Mouse (Mus musculus): Measurements from ENCODE around the gene Tram2. TPM values are rescaled to one million over a fixed set of nuclear protein-coding genes. Genes with fewer than 3 reads are reported as not detected.
A peak's percentile ranks its signal among the peaks of the same experiment; 100 is the strongest.

Gene Tram2
- polyA plus RNA-seq, 1 experiment from 2014 or later, result 6.5 TPM

DNA sequence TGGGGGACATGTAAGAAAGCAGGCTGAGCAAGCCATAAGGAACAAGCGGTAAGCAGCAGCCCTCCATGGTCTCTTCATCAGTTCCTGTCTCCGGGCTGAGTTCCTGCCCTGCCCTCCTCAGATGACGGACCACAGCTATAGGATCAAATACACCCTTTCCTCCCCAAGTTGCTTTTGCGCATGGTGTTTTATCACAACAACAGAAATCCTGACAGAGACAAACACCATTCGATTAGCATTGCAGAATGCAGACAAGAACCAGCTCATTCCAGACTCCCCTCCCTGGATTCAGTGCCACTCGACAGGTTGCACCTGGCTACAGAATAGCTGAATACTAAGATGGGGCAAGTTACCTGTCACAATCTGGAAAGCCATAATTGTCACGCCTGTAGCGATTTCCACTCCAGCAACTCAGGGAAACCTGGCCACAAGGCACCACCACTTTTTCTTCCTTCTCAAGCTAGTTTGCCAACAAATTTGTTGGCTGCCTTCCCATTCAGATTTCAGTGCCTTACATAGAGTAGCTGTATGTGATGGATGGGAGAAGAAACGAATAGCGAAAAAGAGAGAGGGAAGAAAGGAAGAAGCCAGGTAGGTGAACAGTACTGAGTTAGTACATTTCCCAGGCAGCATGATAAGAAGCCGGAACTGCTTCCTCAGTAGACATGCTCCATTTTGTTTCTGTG is 11.3 kb downstream of the Tram2 start:
- H3K27ac ChIP-seq, result no peak overlapping the region
- H3K4me3 ChIP-seq (replicated peaks), result no peak overlapping the region
- no peaks in the 10 kb centered on the region for H3K27me3 ChIP-seq
- 91% methylated on average over 11 of the region's 11 CpGs for WGBS
- H3K36me3 ChIP-seq, result peaks cover 30% of the 10 kb centered on the region
- H3K4me2 ChIP-seq, result no peak overlapping the region
- no peak overlapping the region for H3K9ac ChIP-seq (replicated peaks)
- H3K4me1 ChIP-seq (replicated peaks), result no peaks in the 10 kb centered on the region
- H3K9me3 ChIP-seq, result peaks cover 8% of the 10 kb centered on the region; the same call in 1 of the 2 replicates
- ATAC-seq (ENCODE audit: insufficient number of reproducible peaks, insufficient read depth, low FRiP score, low TSS enrichment, low read depth), result no peak

DNA sequence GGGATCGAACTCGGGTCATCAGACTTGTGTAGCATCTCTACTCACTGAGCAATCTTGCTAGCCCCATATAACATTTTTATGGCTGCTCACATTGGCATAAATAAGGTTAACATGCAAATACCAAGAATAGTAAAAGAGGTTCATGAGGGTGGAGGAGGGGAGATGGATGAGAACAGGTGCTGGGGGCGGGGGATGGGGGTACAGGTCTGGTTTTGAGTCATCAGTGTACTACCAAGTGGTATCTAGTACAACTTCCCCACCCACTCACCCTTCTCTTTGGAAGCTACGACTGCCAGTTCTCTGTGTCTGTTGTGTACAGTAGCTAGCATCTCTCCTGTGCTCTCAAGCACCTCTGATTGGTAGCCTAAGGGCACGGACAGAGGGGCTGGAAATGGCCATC is 14.9 kb downstream of the Tram2 start:
- Histone ChIP-seq H3K4me3 (replicated peaks) (no peak overlapping the region), H3K9ac (replicated peaks) (no peak overlapping the region), H3K27ac (no peak overlapping the region), H3K9me3 (peaks cover 8% of the 10 kb centered on the region; the same call in 1 of the 2 replicates), H3K27me3 (no peaks in the 10 kb centered on the region), H3K4me2 (no peak overlapping the region), H3K4me1 (replicated peaks) (no peaks in the 10 kb centered on the region), H3K36me3 (peaks cover 32% of the 10 kb centered on the region)
- ATAC-seq (ENCODE audit: insufficient number of reproducible peaks, insufficient read depth, low FRiP score, low TSS enrichment, low read depth), result no peak
- WGBS, result 92% methylated on average over 5 of the region's 5 CpGs

DNA sequence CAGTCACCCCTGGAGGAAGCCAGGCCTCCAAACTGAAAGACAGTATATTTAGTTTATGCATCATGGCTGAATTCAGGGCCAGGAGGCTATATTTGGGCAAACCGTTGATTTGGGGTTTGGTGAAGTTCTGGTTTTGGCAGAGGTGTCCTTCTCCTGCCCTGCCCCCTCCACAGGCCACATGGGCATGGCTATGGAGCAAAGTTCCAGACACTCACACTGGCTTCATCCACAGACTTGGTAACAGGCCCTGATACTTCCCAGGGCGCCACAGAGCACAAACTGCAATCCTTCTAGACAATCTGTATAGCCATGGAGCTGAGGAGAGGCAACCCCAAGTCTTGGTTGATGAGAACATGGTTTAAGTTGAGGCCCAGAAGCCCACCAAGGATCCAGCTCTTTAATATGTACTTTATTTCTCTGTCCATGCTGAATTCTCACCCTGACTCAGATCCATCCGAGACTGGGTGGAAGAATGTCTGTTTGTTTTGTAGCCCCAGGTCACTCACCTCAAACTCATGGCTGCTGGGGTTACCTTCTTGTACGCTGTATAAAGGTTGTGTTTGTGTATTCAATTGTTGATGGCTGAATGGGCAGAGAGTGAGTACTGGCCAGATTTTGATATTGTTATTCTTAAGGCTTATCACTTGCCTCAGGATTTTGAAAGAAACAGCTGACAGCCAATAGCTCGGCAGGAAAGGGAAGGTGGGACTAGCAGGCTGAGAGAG is 19.5 kb downstream of the Tram2 start:
- Histone ChIP-seq H3K36me3 (peaks cover 20% of the 10 kb centered on the region; the same call in 1 of the 2 replicates), H3K9ac (replicated peaks) (no peak overlapping the region), H3K4me1 (replicated peaks) (no peaks in the 10 kb centered on the region), H3K4me3 (replicated peaks) (no peak overlapping the region), H3K27ac (no peak overlapping the region), H3K9me3 (0 out of 2 replicates have a peak, but pooled peaks cover 3% of the 10 kb centered on the region), H3K4me2 (no peak overlapping the region), H3K27me3 (no peaks in the 10 kb centered on the region)
- 89% methylated on average over 5 of the region's 5 CpGs for WGBS
- no peak for ATAC-seq (ENCODE audit: insufficient number of reproducible peaks, insufficient read depth, low FRiP score, low TSS enrichment, low read depth)

DNA sequence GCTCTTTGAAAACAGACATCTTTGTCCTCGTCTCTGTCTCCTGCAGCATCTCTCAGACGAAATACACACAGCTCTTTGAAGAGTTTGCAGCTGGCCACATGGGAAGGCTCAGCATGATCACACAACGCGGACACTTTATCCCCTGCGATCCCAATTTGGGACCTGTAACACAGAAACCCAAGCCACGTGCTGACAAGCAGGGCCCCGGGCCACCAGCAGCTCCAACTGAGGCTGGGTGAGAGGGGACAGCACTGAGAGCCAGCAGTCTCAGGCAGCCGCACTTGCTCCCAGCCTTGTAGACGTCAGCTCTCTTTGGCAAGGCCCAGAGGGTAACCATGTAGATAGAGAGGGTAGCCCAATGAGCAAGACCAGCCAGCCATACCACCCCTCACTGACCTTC is 26.0 kb downstream of the Tram2 start:
- Histone ChIP-seq H3K4me1 (replicated peaks) (peaks cover 8% of the 10 kb centered on the region; the same call in 1 of the 2 replicates), H3K9ac (replicated peaks) (no peak overlapping the region), H3K4me3 (replicated peaks) (no peak overlapping the region), H3K36me3 (0 out of 2 replicates have a peak, but pooled peaks cover 6% of the 10 kb centered on the region), H3K27ac (no peak overlapping the region), H3K27me3 (no peaks in the 10 kb centered on the region), H3K4me2 (no peak overlapping the region), H3K9me3 (no peaks in the 10 kb centered on the region)
- no peak for ATAC-seq (ENCODE audit: insufficient number of reproducible peaks, insufficient read depth, low FRiP score, low TSS enrichment, low read depth)
- WGBS, result 73% methylated on average over 9 of the region's 9 CpGs

DNA sequence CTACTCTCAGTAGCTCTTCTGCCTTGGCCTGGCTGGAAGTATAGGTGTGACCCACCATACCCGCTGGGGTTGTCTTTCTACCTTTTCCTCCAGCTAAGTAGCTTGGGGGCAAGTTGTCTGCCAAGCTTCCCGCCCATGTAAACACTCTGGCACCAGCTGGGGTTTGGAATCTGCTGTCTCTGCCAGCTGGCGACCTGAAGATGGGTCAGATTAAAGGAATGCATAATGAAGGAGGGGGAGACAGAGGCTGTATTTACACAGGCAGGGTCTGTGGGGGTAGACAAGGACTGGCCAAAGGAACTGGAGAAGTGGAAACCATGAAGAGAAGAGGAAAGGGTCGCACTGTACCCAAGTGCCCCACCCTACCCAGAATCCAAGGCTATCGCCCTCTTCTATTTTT is 26.4 kb downstream of the Tram2 start:
- WGBS, result 64% methylated on average over 5 of the region's 5 CpGs
- H3K27ac ChIP-seq, result no peak overlapping the region
- H3K27me3 ChIP-seq, result no peaks in the 10 kb centered on the region
- H3K9ac ChIP-seq (replicated peaks), result no peak overlapping the region
- H3K36me3 ChIP-seq, result 0 out of 2 replicates have a peak, but pooled peaks cover 6% of the 10 kb centered on the region
- peaks cover 8% of the 10 kb centered on the region; the same call in 1 of the 2 replicates for H3K4me1 ChIP-seq (replicated peaks)
- no peak overlapping the region for H3K4me2 ChIP-seq
- no peak for ATAC-seq (ENCODE audit: insufficient number of reproducible peaks, insufficient read depth, low FRiP score, low TSS enrichment, low read depth)
- H3K9me3 ChIP-seq, result no peaks in the 10 kb centered on the region
- H3K4me3 ChIP-seq (replicated peaks), result no peak overlapping the region

DNA sequence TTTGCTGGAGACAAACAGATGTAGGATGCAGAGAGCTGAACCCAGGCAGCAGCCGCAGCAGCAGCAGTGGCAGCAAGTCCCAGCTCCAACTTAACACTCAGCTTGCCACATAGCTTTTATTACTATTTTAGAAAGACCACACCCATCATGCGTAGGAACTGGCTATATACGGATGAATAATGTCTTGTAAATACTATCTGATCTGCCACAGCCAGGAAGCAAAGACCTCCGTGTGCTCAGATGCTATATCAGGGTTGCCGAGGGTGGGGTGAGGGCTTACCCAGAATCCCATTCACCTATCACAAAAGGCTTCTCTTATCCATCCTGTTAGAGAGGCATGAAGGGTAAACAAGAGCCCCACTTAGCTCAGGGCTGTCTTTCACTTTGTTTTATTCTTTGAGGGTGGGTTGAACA is 26.9 kb downstream of the Tram2 start:
- ATAC-seq (ENCODE audit: insufficient number of reproducible peaks, insufficient read depth, low FRiP score, low TSS enrichment, low read depth), result no peak
- WGBS, result 77% methylated on average over 5 of the region's 5 CpGs
- Histone ChIP-seq H3K36me3 (0 out of 2 replicates have a peak, but pooled peaks cover 6% of the 10 kb centered on the region), H3K4me3 (replicated peaks) (no peak overlapping the region), H3K27ac (no peak overlapping the region), H3K4me2 (no peak overlapping the region), H3K9ac (replicated peaks) (no peak overlapping the region), H3K9me3 (no peaks in the 10 kb centered on the region), H3K27me3 (no peaks in the 10 kb centered on the region), H3K4me1 (replicated peaks) (peaks cover 8% of the 10 kb centered on the region; the same call in 1 of the 2 replicates)

DNA sequence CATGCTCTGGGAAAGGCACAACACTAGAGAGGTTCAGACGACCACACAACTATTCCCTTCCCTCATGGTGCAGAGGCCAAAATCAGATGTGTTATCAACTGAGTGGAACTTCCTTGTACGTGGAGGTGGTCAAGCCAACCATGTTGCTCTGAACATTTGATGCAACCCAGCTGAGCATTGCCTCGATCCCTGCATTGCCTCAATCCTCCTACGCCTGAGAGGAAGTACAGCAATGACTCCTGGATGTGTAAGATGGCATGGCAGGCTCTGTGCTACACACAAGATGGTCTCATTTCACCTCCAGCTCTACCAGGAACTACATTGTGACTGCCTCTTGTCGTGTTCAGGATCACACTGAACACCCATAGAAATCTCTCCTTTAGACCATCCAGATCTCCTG is 30.0 kb downstream of the Tram2 start:
- no peaks in the 10 kb centered on the region for H3K27me3 ChIP-seq
- H3K27ac ChIP-seq, result no peak overlapping the region
- no peak overlapping the region for H3K4me2 ChIP-seq
- no peak overlapping the region for H3K4me3 ChIP-seq (replicated peaks)
- ATAC-seq (ENCODE audit: insufficient number of reproducible peaks, insufficient read depth, low FRiP score, low TSS enrichment, low read depth), result no peak
- no peak overlapping the region for H3K9ac ChIP-seq (replicated peaks)
- WGBS, result 87% methylated on average over 5 of the region's 5 CpGs
- 0 out of 2 replicates have a peak, but pooled peaks cover 6% of the 10 kb centered on the region for H3K36me3 ChIP-seq
- H3K9me3 ChIP-seq, result no peaks in the 10 kb centered on the region
- H3K4me1 ChIP-seq (replicated peaks), result peaks cover 8% of the 10 kb centered on the region; the same call in 1 of the 2 replicates

DNA sequence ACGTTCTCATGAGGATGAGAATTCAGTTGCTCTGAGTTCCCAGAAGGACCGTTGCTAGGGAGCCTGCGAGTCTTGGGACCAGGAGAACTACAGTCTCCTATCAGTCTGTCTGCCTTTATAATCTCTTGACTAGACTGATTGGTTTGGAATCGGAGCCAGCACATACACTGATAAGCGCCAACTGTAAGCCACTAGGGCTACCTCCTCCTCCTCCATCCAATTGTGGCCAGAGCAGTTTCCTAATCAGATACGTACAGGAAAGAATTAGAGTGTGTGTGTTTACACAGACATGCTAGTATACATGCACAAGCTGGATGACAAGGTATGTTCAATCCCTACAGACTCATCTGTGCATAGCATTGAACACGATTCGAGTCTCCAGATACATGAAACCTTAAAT is 30.6 kb downstream of the Tram2 start:
- Histone ChIP-seq H3K27ac (no peak overlapping the region), H3K36me3 (0 out of 2 replicates have a peak, but pooled peaks cover 6% of the 10 kb centered on the region), H3K4me3 (replicated peaks) (no peak overlapping the region), H3K9me3 (no peaks in the 10 kb centered on the region), H3K9ac (replicated peaks) (no peak overlapping the region), H3K4me1 (replicated peaks) (peaks cover 11% of the 10 kb centered on the region; the same call in 1 of the 2 replicates), H3K27me3 (no peaks in the 10 kb centered on the region), H3K4me2 (no peak overlapping the region)
- WGBS, result 92% methylated on average over 8 of the region's 8 CpGs
- no peak for ATAC-seq (ENCODE audit: insufficient number of reproducible peaks, insufficient read depth, low FRiP score, low TSS enrichment, low read depth)

DNA sequence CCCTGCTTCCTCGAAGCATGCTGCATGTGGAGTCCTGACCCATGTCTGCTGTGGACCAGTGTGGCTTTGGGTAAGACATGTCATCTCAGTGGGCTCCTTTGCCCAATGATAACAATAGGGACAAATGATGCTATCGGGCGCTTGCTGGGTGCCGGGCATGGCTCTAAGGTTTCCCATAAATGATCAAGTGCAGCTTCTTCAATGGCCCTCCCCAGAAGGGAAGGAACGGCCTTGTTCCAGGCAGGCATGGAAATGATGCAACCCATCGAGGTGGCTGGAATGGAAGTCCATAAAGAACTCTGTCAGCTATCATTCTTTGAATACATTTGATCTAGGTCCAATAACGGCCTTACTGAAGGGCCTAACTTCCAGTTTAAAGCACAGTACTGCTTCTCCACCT is 36.6 kb downstream of the Tram2 start:
- no peak overlapping the region for H3K9ac ChIP-seq (replicated peaks)
- no peaks in the 10 kb centered on the region for H3K27me3 ChIP-seq
- H3K36me3 ChIP-seq, result no peaks in the 10 kb centered on the region
- no peaks in the 10 kb centered on the region for H3K9me3 ChIP-seq
- no peak overlapping the region for H3K27ac ChIP-seq
- peaks cover 24% of the 10 kb centered on the region for H3K4me1 ChIP-seq (replicated peaks)
- no peak overlapping the region for H3K4me2 ChIP-seq
- ATAC-seq (ENCODE audit: insufficient number of reproducible peaks, insufficient read depth, low FRiP score, low TSS enrichment, low read depth), result no peak
- 87% methylated on average over 7 of the region's 7 CpGs for WGBS
- H3K4me3 ChIP-seq (replicated peaks), result no peak overlapping the region

DNA sequence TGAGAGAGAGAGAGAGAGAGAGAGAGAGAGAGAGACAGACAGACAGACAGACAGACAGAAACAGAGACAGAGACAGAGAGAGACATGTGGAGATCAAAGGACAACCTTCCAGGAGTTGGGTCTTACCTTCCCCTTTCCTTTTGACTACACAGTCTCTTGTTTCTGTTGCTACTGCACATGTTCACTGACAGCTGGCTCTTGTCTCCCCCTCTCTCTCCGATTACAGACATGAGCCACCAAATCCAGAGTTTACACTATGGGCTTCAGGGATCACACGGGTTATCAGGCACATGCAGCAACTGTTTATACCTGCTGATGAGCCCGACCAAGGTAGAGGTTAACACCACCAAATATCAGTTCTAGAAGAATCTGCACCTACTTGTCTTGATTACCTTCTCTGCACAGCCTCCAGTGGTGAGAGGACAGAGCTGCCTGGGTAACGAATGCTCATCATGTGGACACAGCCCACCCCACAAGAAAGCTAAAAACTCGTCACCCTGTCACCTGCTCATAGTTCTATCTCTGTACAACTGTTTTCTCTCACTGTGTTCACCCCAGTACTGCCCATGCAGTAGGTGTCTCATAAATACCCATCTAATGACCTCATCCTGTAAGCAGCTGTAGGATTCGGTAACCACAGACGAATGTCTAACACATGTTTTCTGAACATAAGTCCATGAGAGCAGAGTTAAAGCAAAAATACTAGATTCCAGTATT is 38.3 kb downstream of the Tram2 start:
- Histone ChIP-seq H3K4me1 (replicated peaks) (peaks cover 24% of the 10 kb centered on the region), H3K9ac (replicated peaks) (no peak overlapping the region), H3K9me3 (no peaks in the 10 kb centered on the region), H3K27ac (peak overlapping the region; percentile 77; the same call in 1 of the 2 replicates), H3K4me2 (no peak overlapping the region), H3K27me3 (no peaks in the 10 kb centered on the region), H3K4me3 (replicated peaks) (no peak overlapping the region), H3K36me3 (no peaks in the 10 kb centered on the region)
- ATAC-seq (ENCODE audit: insufficient number of reproducible peaks, insufficient read depth, low FRiP score, low TSS enrichment, low read depth), result peak; percentile 78
- 53% methylated on average over 7 of the region's 7 CpGs for WGBS

DNA sequence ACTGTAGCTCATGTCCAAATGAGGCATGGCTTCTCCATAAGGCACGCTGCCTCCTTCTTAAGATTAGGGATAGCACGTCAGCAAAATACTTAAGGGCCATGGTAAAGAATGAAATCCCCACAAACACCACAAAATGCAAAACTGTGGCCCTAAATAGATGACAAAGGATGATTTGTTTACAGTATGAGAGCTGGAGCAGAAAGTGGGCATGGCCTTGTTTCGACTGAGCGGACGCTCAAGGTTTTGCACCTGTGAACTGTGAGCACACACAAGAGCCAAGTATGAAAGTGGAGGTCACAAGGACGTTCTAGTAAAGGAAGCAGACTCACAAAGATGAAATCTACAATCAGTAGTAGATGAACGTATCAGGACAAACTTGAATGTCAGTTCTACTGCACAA is 38.9 kb downstream of the Tram2 start:
- 94% methylated on average over 7 of the region's 7 CpGs for WGBS
- ATAC-seq (ENCODE audit: insufficient number of reproducible peaks, insufficient read depth, low FRiP score, low TSS enrichment, low read depth), result no peak

More for the DNA sequence above, 38.9 kb downstream of the Tram2 start:
- H3K27ac ChIP-seq, result no peak overlapping the region
- no peaks in the 10 kb centered on the region for H3K9me3 ChIP-seq
- no peak overlapping the region for H3K4me3 ChIP-seq (replicated peaks)
- H3K9ac ChIP-seq (replicated peaks), result no peak overlapping the region
- no peak overlapping the region for H3K4me2 ChIP-seq
- H3K4me1 ChIP-seq (replicated peaks), result peaks cover 24% of the 10 kb centered on the region
- no peaks in the 10 kb centered on the region for H3K27me3 ChIP-seq
- no peaks in the 10 kb centered on the region; the same call in 1 of the 2 replicates for H3K36me3 ChIP-seq
